Mouse (Mus musculus): ENCODE measurements around the gene Rnf213. TPM values are rescaled to one million over a fixed set of nuclear protein-coding genes. Genes with fewer than 3 reads are reported as not detected.

Gene Rnf213
- polyA plus RNA-seq, 1 experiment: 8.6 TPM

GRCm38 (mm10) chr11:119402501-119403160 is 9.7 kb downstream of the Rnf213 start:
- Histone ChIP-seq H3K27ac (replicated peaks; ENCODE audit: low read depth, low read length) (peak overlapping the region; percentile 76), H3K4me3 (ENCODE audit: insufficient read depth, low read depth, low read length) (no peak overlapping the region)

GRCm38 (mm10) chr11:119404627-119405026 is 11.7 kb downstream of the Rnf213 start:
- Histone ChIP-seq H3K4me3 (ENCODE audit: insufficient read depth, low read depth, low read length) (no peak overlapping the region), H3K27ac (replicated peaks; ENCODE audit: low read depth, low read length) (no peak overlapping the region), H3K4me1 (ENCODE audit: control insufficient read depth, insufficient read depth, insufficient read length, low read length) (no peaks in the 10 kb centered on the region)

More at GRCm38 (mm10) chr11:119402501-119403160, 9.7 kb downstream of the Rnf213 start:
- no peaks in the 10 kb centered on the region for H3K4me1 ChIP-seq (ENCODE audit: control insufficient read depth, insufficient read depth, insufficient read length, low read length)

- Histone ChIP-seq H3K27ac (replicated peaks; ENCODE audit: low read depth, low read length) (no peak overlapping the region), H3K4me1 (ENCODE audit: control insufficient read depth, insufficient read depth, insufficient read length, low read length) (no peaks in the 10 kb centered on the region), H3K4me3 (ENCODE audit: insufficient read depth, low read depth, low read length) (no peak overlapping the region)
Measured at GRCm38 (mm10) chr11:119407381-119407780, 14.5 kb downstream of the Rnf213 start.

- Histone ChIP-seq H3K27ac (replicated peaks; ENCODE audit: low read depth, low read length) (no peak overlapping the region), H3K4me1 (ENCODE audit: control insufficient read depth, insufficient read depth, insufficient read length, low read length) (no peaks in the 10 kb centered on the region), H3K4me3 (ENCODE audit: insufficient read depth, low read depth, low read length) (no peak overlapping the region)
Measured at GRCm38 (mm10) chr11:119407977-119408376, 15.1 kb downstream of the Rnf213 start.

- Histone ChIP-seq H3K4me1 (ENCODE audit: control insufficient read depth, insufficient read depth, insufficient read length, low read length) (no peaks in the 10 kb centered on the region), H3K27ac (replicated peaks; ENCODE audit: low read depth, low read length) (no peak overlapping the region), H3K4me3 (ENCODE audit: insufficient read depth, low read depth, low read length) (no peak overlapping the region)
Measured at GRCm38 (mm10) chr11:119419327-119420118, 26.6 kb downstream of the Rnf213 start.

DNA sequence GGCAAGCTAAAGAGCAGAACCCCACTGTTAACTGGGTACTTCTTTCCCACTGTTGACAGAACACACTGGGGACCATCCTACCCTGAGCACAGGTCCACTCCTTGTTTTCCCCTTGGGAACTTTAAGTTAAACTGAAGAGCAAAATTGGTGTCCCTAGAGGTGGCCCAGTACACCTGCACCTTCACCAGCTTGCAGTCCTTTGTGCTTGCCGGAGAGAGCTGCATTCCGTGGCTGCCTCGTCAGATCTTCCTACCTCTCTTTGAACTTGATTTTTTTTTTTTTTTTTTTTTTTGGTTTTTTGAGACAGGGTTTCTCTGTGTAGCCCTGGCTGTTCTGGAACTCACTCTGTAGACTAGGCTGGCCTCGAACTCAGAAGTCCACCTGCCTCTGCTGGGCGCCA is 27.5 kb downstream of the Rnf213 start:
- no peaks in the 10 kb centered on the region for H3K4me1 ChIP-seq (ENCODE audit: control insufficient read depth, insufficient read depth, insufficient read length, low read length)
- no peak overlapping the region for H3K27ac ChIP-seq (replicated peaks; ENCODE audit: low read depth, low read length)
- no peak overlapping the region for H3K4me3 ChIP-seq (ENCODE audit: insufficient read depth, low read depth, low read length)

DNA sequence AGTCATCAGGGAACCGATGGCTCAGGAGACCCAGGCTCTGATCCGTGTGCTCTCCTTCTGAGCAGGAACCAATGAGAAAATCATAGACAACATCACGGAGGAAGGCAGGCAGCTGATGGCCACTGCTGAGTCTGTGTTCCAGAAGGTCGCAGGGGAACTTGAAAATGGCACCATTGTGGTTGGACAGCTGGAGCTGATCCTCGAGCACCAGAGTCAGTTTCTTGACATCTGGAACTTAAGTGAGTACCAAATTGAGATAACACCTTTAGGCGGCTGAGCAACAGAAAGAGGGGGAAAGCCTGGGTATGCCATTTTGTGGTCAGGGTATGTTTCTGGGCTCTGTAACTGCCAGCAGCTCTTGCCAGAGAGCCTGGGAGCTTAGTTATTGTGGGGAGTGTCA is 34.5 kb downstream of the Rnf213 start:
- no peak overlapping the region for H3K27ac ChIP-seq (replicated peaks; ENCODE audit: low read depth, low read length)
- H3K4me3 ChIP-seq (ENCODE audit: insufficient read depth, low read depth, low read length): no peak overlapping the region

DNA sequence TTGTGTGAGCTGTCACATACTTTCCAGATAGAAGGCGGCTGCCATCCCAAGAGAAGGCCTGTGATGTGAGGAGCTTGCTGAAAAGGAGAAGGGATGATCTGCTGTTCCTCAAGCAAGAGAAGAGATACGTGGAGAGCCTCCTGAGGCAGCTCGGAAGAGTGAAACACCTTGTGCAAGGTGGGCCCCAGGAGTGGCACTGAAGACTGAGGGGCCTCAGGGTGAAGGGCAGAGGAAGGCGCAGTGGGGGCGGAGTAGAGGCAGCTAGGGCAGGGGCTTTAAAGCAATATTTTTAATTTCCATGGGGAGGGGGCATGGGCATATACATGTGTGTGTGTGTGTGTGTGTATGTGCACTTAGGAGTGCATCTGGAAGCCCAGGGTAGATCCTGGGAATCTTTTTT is 35.1 kb downstream of the Rnf213 start:
- Histone ChIP-seq H3K27ac (replicated peaks; ENCODE audit: low read depth, low read length) (no peak overlapping the region), H3K4me1 (ENCODE audit: control insufficient read depth, insufficient read depth, insufficient read length, low read length) (peaks cover 2% of the 10 kb centered on the region; the same call in 1 of the 2 replicates), H3K4me3 (ENCODE audit: insufficient read depth, low read depth, low read length) (no peak overlapping the region)

More for the DNA sequence above, 34.5 kb downstream of the Rnf213 start:
- peaks cover 2% of the 10 kb centered on the region; the same call in 1 of the 2 replicates for H3K4me1 ChIP-seq (ENCODE audit: control insufficient read depth, insufficient read depth, insufficient read length, low read length)

DNA sequence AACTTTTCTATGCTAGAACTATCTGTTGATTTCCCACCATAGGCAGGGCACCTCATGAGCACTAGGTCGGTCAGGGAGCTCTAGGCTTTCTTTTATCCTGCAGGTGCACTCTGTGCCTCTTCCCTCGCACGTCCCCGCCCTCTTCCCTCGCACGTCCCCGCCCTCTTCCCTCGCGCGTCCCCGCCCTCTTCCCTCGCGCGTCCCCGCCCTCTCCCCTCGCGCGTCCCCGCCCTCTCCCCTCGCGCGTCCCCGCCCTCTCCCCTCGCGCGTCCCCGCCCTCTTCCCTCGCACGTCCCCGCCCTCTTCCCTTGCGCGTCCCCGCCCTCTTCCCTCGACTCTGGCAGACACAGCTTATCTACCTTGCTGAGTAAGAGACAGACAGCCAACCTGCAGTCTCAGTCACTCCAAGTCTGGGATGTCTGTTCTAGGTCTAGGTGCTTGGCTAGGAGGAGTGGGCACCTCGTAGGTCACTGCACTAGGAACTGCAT is 35.8 kb downstream of the Rnf213 start:
- Histone ChIP-seq H3K27ac (replicated peaks; ENCODE audit: low read depth, low read length) (no peak overlapping the region), H3K4me3 (ENCODE audit: insufficient read depth, low read depth, low read length) (no peak overlapping the region), H3K4me1 (ENCODE audit: control insufficient read depth, insufficient read depth, insufficient read length, low read length) (peaks cover 2% of the 10 kb centered on the region; the same call in 1 of the 2 replicates)

GRCm38 (mm10) chr11:119431516-119431915 is 38.6 kb downstream of the Rnf213 start:
- Histone ChIP-seq H3K4me3 (ENCODE audit: insufficient read depth, low read depth, low read length) (no peak overlapping the region), H3K4me1 (ENCODE audit: control insufficient read depth, insufficient read depth, insufficient read length, low read length) (peaks cover 2% of the 10 kb centered on the region; the same call in 1 of the 2 replicates), H3K27ac (replicated peaks; ENCODE audit: low read depth, low read length) (no peak overlapping the region)

DNA sequence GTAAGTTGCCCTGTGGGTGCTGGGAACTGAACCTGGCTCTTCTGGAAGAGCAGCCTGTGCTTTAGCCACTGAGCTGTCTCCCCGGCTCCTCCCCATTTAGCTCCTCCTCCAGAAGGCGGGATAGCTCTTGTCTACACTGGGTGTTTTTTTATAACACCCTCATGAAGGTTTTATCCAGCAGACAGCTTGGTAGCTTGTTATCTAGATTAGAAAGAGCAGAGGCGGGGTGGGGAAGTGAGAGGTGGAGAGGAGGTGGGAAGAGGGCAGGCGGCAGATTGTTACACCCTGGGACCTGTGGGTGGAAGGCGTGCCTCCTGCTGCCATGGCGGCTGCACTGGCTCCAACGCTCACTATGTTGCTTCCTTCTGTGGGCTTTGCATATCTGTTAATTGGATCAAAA is 39.8 kb downstream of the Rnf213 start:
- peaks cover 2% of the 10 kb centered on the region; the same call in 1 of the 2 replicates for H3K4me1 ChIP-seq (ENCODE audit: control insufficient read depth, insufficient read depth, insufficient read length, low read length)
- no peak overlapping the region for H3K4me3 ChIP-seq (ENCODE audit: insufficient read depth, low read depth, low read length)
- no peak overlapping the region for H3K27ac ChIP-seq (replicated peaks; ENCODE audit: low read depth, low read length)

GRCm38 (mm10) chr11:119434316-119434715 is 41.4 kb downstream of the Rnf213 start:
- no peak overlapping the region for H3K27ac ChIP-seq (replicated peaks; ENCODE audit: low read depth, low read length)
- H3K4me3 ChIP-seq (ENCODE audit: insufficient read depth, low read depth, low read length): no peak overlapping the region
- H3K4me1 ChIP-seq (ENCODE audit: control insufficient read depth, insufficient read depth, insufficient read length, low read length): no peaks in the 10 kb centered on the region

- Histone ChIP-seq H3K4me1 (ENCODE audit: control insufficient read depth, insufficient read depth, insufficient read length, low read length) (no peaks in the 10 kb centered on the region), H3K4me3 (ENCODE audit: insufficient read depth, low read depth, low read length) (no peak overlapping the region), H3K27ac (replicated peaks; ENCODE audit: low read depth, low read length) (no peak overlapping the region)
Measured at GRCm38 (mm10) chr11:119435880-119436872, 43.3 kb downstream of the Rnf213 start.

- Histone ChIP-seq H3K4me1 (ENCODE audit: control insufficient read depth, insufficient read depth, insufficient read length, low read length) (no peaks in the 10 kb centered on the region), H3K4me3 (ENCODE audit: insufficient read depth, low read depth, low read length) (no peak overlapping the region), H3K27ac (replicated peaks; ENCODE audit: low read depth, low read length) (no peak overlapping the region)
Measured at GRCm38 (mm10) chr11:119438776-119439175, 45.9 kb downstream of the Rnf213 start.

DNA sequence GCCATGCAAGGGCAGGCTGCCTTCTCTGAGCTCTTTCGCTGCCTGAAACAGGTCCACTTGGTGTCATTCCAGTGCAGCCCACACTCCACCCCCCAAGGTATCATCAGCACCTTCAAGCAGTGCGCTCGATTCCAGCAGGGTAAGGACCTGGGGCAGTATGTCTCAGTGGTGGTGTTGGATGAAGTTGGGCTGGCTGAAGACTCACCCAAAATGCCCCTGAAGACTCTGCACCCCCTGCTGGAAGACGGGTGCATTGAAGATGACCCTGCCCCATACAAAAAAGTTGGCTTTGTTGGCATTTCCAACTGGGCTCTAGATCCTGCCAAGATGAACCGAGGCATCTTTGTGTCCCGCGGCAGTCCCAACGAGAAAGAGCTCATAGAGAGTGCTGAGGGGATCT is 49.3 kb downstream of the Rnf213 start:
- H3K27ac ChIP-seq (replicated peaks; ENCODE audit: low read depth, low read length): no peak overlapping the region
- H3K4me3 ChIP-seq (ENCODE audit: insufficient read depth, low read depth, low read length): no peak overlapping the region
- H3K4me1 ChIP-seq (ENCODE audit: control insufficient read depth, insufficient read depth, insufficient read length, low read length): no peaks in the 10 kb centered on the region

Data from brown adipose tissue, adult 24 weeks (tissue).